Comparison of ENCODE assay signal across 10 mouse cellular contexts in genomic region chr2:28463919-28464318, GRCm38 (mm10). TPM values are rescaled to one million over a fixed set of nuclear protein-coding genes. Genes with fewer than 3 reads are reported as not detected.
DNase-seq lines count a peak whose midpoint lies in the region; ATAC-seq lines count a peak whose summit lies in the region.
"Had no signal": no experiment of that assay in that cellular context is flagged by ENCODE, and none has a peak within 500 bp of the region (broad histone marks: within the 10 kb centered on the region; RNA-seq: fewer than 3 reads in every experiment).

No protein-coding gene starts in this region.

- H3K27me3 ChIP-seq in heart, embryonic 12.5 days (replicated peaks): peaks cover 16% of the 10 kb centered on the region
- H3K27me3 ChIP-seq in embryonic facial prominence, embryonic 11.5 days (ENCODE audit: control insufficient read depth, insufficient read depth, low read length): no peaks in the 10 kb centered on the region; the same call in 1 of the 2 replicates

- DNase-seq in heart, postnatal 10 days: peak; percentile 39 to 59
- peak; percentile 63 to 70 for DNase-seq in CD8-positive naive resting alpha-beta T cell, adult 2 months (ENCODE audit: low read depth in 2 of 2, low spot score in 2 of 2)
- peak; percentile 64 for DNase-seq in adrenal gland, postnatal 14 days
- peak; percentile 75 for DNase-seq in embryonic facial prominence, embryonic 11.5 days (ENCODE audit: low spot score)
- peak; percentile 64 to 84 for DNase-seq in layer of hippocampus, postnatal 25 days (ENCODE audit: extremely low spot score in 1 of 2, low spot score in 1 of 2)
- peak; percentile 70 for DNase-seq in thymus, postnatal 25 days

- intact Hi-C loops in heart, postnatal 10 days (cut with DNase I): no loop called here

- no peak overlapping the region for H3K9ac ChIP-seq in heart, embryonic 12.5 days
- H3K9ac ChIP-seq in embryonic facial prominence, embryonic 11.5 days (replicated peaks; ENCODE audit: low read length): no peak overlapping the region
- H3K9ac ChIP-seq: midbrain, embryonic 12.5 days had no signal

- 42% methylated on average over 3 of the region's 3 CpGs for WGBS in heart, embryonic 12.5 days
- WGBS in embryonic facial prominence, embryonic 11.5 days: 35% methylated on average over 3 of the region's 3 CpGs

- no peak overlapping the region for H3K27ac ChIP-seq in heart, embryonic 12.5 days (ENCODE audit: poor library complexity, severe bottlenecking)
- no peak overlapping the region for H3K27ac ChIP-seq in embryonic facial prominence, embryonic 11.5 days (replicated peaks; ENCODE audit: low read depth, low read length)
- H3K27ac ChIP-seq: midbrain, embryonic 12.5 days had no signal

- ATAC-seq in heart, embryonic 12.5 days (ENCODE audit: insufficient number of reproducible peaks, low FRiP score): no peak
- ATAC-seq in embryonic facial prominence, embryonic 11.5 days (replicated peaks; ENCODE audit: insufficient number of reproducible peaks, low FRiP score, low TSS enrichment, low read depth): no peak
- ATAC-seq in monocyte, adult 5-6 weeks (replicated peaks; ENCODE audit: insufficient number of reproducible peaks, low FRiP score, low TSS enrichment, poor library complexity, severe bottlenecking): peak; percentile 32; the same call in 1 of the 2 replicates

- H3K4me2 ChIP-seq in heart, embryonic 12.5 days: no peak overlapping the region
- no peak overlapping the region for H3K4me2 ChIP-seq in embryonic facial prominence, embryonic 11.5 days (ENCODE audit: low read depth, low read length)
- H3K4me2 ChIP-seq: midbrain, embryonic 12.5 days had no signal

- H3K4me3 ChIP-seq in heart, embryonic 12.5 days: no peak overlapping the region
- H3K4me3 ChIP-seq in embryonic facial prominence, embryonic 11.5 days (ENCODE audit: low read depth, low read length): no peak overlapping the region
- H3K4me3 ChIP-seq: erythroblast, embryonic 14.5 days; midbrain, embryonic 12.5 days had no signal

- peaks cover 14% of the 10 kb centered on the region for H3K4me1 ChIP-seq in heart, embryonic 12.5 days (replicated peaks)
- no peaks in the 10 kb centered on the region for H3K4me1 ChIP-seq in embryonic facial prominence, embryonic 11.5 days (ENCODE audit: control insufficient read depth, insufficient read depth, low read length)

- H3K36me3 ChIP-seq in heart, embryonic 12.5 days: peaks cover 2% of the 10 kb centered on the region; the same call in 1 of the 2 replicates
- H3K36me3 ChIP-seq in embryonic facial prominence, embryonic 11.5 days (replicated peaks; ENCODE audit: control insufficient read depth, insufficient read depth, low read depth, low read length): no peaks in the 10 kb centered on the region

- no peaks in the 10 kb centered on the region for H3K9me3 ChIP-seq in heart, embryonic 12.5 days (replicated peaks)
- H3K9me3 ChIP-seq in embryonic facial prominence, embryonic 11.5 days (replicated peaks; ENCODE audit: control insufficient read depth, low read length): no peaks in the 10 kb centered on the region
- H3K9me3 ChIP-seq: midbrain, embryonic 12.5 days had no signal

RNA-seq across cellular contexts. Expression of gene 1700007K13Rik, which starts 2.2 kb away (rescaled TPM):
- under 1 TPM in 1 of 2 experiments, not detected in 1; 0.34 TPM for total RNA-seq in heart, postnatal 10 days (2021)
- polyA plus RNA-seq in heart, embryonic 12.5 days (2016; fragmentation: Nextera tagmentation; extraction: Ambion mirVana): 0.29 and 0.49 TPM in 2 replicates
- 0.93 TPM in 1 of 2 replicates, not detected in the other for total RNA-seq in adrenal gland, postnatal 14 days (2021)
- polyA plus RNA-seq in embryonic facial prominence, embryonic 11.5 days (2014; fragmentation: Nextera tagmentation; extraction: Ambion mirVana): 0.90 and 1.5 TPM in 2 replicates
- total RNA-seq in layer of hippocampus, postnatal 25 days (2021): 1 to 10 TPM; 2.8 to 3.8 TPM
- not detected in 3 replicates for total RNA-seq in monocyte, adult 5-6 weeks (2017)
- polyA plus RNA-seq: erythroblast, embryonic 14.5 days had no signal

RNA-seq across cellular contexts. Expression of gene Mrps2, which starts 3.9 kb away (rescaled TPM):
- 10 to 100 TPM; 45.1 to 48.3 TPM for total RNA-seq in heart, postnatal 10 days (2021)
- polyA plus RNA-seq in heart, embryonic 12.5 days (2016; fragmentation: Nextera tagmentation; extraction: Ambion mirVana): 49.6 and 52.9 TPM in 2 replicates
- total RNA-seq in adrenal gland, postnatal 14 days (2021): 70.8 and 73.7 TPM in 2 replicates
- 68.4 and 71.4 TPM in 2 replicates for polyA plus RNA-seq in embryonic facial prominence, embryonic 11.5 days (2014; fragmentation: Nextera tagmentation; extraction: Ambion mirVana)
- 10 to 100 TPM; 38.3 to 39.2 TPM for total RNA-seq in layer of hippocampus, postnatal 25 days (2021)
- total RNA-seq in monocyte, adult 5-6 weeks (2017): 6.6 to 12.3 TPM (median 7.7 TPM) in 3 replicates

RNA-seq across cellular contexts. Expression of gene Ppp1r26, which starts 17.3 kb away (rescaled TPM):
- total RNA-seq in heart, postnatal 10 days (2021): 1 to 10 TPM; 3.1 to 5.0 TPM
- polyA plus RNA-seq in heart, embryonic 12.5 days (2016; fragmentation: Nextera tagmentation; extraction: Ambion mirVana): 4.7 and 5.1 TPM in 2 replicates
- total RNA-seq in adrenal gland, postnatal 14 days (2021): 5.4 and 5.9 TPM in 2 replicates
- 2.7 and 4.1 TPM in 2 replicates for polyA plus RNA-seq in embryonic facial prominence, embryonic 11.5 days (2014; fragmentation: Nextera tagmentation; extraction: Ambion mirVana)
- total RNA-seq in layer of hippocampus, postnatal 25 days (2021): 10 to 100 TPM; 14.3 to 16.0 TPM
- 0.10 TPM in 1 of 3 replicates, not detected in the others for total RNA-seq in monocyte, adult 5-6 weeks (2017)
- polyA plus RNA-seq: erythroblast, embryonic 14.5 days had no signal

RNA-seq across cellular contexts. Expression of gene Gbgt1, which starts 32.8 kb away (rescaled TPM):
- total RNA-seq in heart, postnatal 10 days (2021): 1 to 10 TPM; 2.5 to 2.8 TPM
- polyA plus RNA-seq in heart, embryonic 12.5 days (2016; fragmentation: Nextera tagmentation; extraction: Ambion mirVana): 0.28 and 0.41 TPM in 2 replicates
- 3.3 and 5.1 TPM in 2 replicates for total RNA-seq in adrenal gland, postnatal 14 days (2021)
- not detected in 2 replicates for polyA plus RNA-seq in embryonic facial prominence, embryonic 11.5 days (2014; fragmentation: Nextera tagmentation; extraction: Ambion mirVana)
- 1 to 10 TPM; 1.5 to 2.1 TPM for total RNA-seq in layer of hippocampus, postnatal 25 days (2021)
- 0.76 to 1.8 TPM in 2 of 3 replicates, not detected in the other for total RNA-seq in monocyte, adult 5-6 weeks (2017)
- polyA plus RNA-seq: erythroblast, embryonic 14.5 days had no signal

RNA-seq across cellular contexts. Expression of gene Gm10134, which starts 42.0 kb away (rescaled TPM):
- total RNA-seq in heart, postnatal 10 days (2021): 1 to 10 TPM; 1.7 to 2.8 TPM
- 0.82 TPM in 1 of 2 replicates, not detected in the other for polyA plus RNA-seq in heart, embryonic 12.5 days (2016; fragmentation: Nextera tagmentation; extraction: Ambion mirVana)
- total RNA-seq in adrenal gland, postnatal 14 days (2021): 1.1 and 3.2 TPM in 2 replicates
- polyA plus RNA-seq in embryonic facial prominence, embryonic 11.5 days (2014; fragmentation: Nextera tagmentation; extraction: Ambion mirVana): 0.68 TPM in 1 of 2 replicates, not detected in the other
- total RNA-seq in layer of hippocampus, postnatal 25 days (2021): 1 to 10 TPM in 1 of 2 experiments, not detected in 1; 2.0 TPM
- not detected in 3 replicates for total RNA-seq in monocyte, adult 5-6 weeks (2017)
- polyA plus RNA-seq: erythroblast, embryonic 14.5 days had no signal
